ENCODE assay signal across 8 mouse cellular contexts in genomic region chr2:32288371-32288931, GRCm38 (mm10). TPM values are rescaled to one million over a fixed set of nuclear protein-coding genes. Genes with fewer than 3 reads are reported as not detected.
DNase-seq lines count a peak whose midpoint lies in the region; ATAC-seq lines count a peak whose summit lies in the region.

No protein-coding gene starts in this region.

- DNase-seq in kidney, postnatal 14 days = no peak
- peak; percentile 29 for DNase-seq in brain, adult 2 months (ENCODE audit: low read depth, low spot score)
- DNase-seq in right cerebral cortex, postnatal 25 days = no peak

- WGBS in kidney, embryonic 14.5 days = 1% methylated on average over 29 of the region's 29 CpGs
- 1% methylated on average over 29 of the region's 29 CpGs for WGBS in heart, embryonic 16.5 days
- under 1% methylated on average over 28 of the region's 29 CpGs for WGBS in lung, embryonic 15.5 days
- 2% methylated on average over 29 of the region's 29 CpGs for WGBS in stomach, embryonic 14.5 days

- H3K27ac ChIP-seq in kidney, embryonic 14.5 days (ENCODE audit: low read depth, low read length) = no peak overlapping the region
- peak overlapping the region; percentile 83 for H3K27ac ChIP-seq in heart, embryonic 16.5 days (ENCODE audit: low read length)
- H3K27ac ChIP-seq in lung, embryonic 15.5 days = peak overlapping the region; percentile 7
- H3K27ac ChIP-seq in stomach, embryonic 14.5 days (ENCODE audit: low read length) = peak overlapping the region; percentile 35; the same call in 1 of the 2 replicates

- peaks cover 29% of the 10 kb centered on the region for H3K36me3 ChIP-seq in kidney, embryonic 14.5 days (ENCODE audit: control insufficient read depth, insufficient read depth, low read length)
- H3K36me3 ChIP-seq in heart, embryonic 16.5 days (ENCODE audit: control insufficient read depth, insufficient read depth) = peaks cover 5% of the 10 kb centered on the region; the same call in 1 of the 2 replicates
- H3K36me3 ChIP-seq in lung, embryonic 15.5 days = peaks cover 30% of the 10 kb centered on the region
- peaks cover 26% of the 10 kb centered on the region for H3K36me3 ChIP-seq in stomach, embryonic 14.5 days (ENCODE audit: control insufficient read depth, insufficient read depth, low read length)

- ATAC-seq in kidney, embryonic 14.5 days (ENCODE audit: low FRiP score, low TSS enrichment) = peak; percentile 38
- ATAC-seq in heart, embryonic 16.5 days (replicated peaks; ENCODE audit: extremely low read depth, insufficient read depth, low FRiP score) = peak; percentile 44
- peak; percentile 60 for ATAC-seq in lung, embryonic 15.5 days (ENCODE audit: borderline replicate concordance, extremely low read depth, low FRiP score, low TSS enrichment)
- ATAC-seq in stomach, embryonic 14.5 days (ENCODE audit: insufficient number of reproducible peaks, insufficient read depth, low FRiP score, low read depth) = peak; percentile 42; the same call in 1 of the 2 replicates
- ATAC-seq in CD4-positive, CD25-positive, alpha-beta regulatory T cell, adult 4 months = no peak

- peak overlapping the region; percentile 80 for H3K9ac ChIP-seq in kidney, embryonic 14.5 days (ENCODE audit: low read depth, low read length)
- peak overlapping the region; percentile 88 for H3K9ac ChIP-seq in heart, embryonic 16.5 days (ENCODE audit: low read length)
- H3K9ac ChIP-seq in lung, embryonic 15.5 days = peak overlapping the region; percentile 80
- H3K9ac ChIP-seq in stomach, embryonic 14.5 days (replicated peaks; ENCODE audit: low read depth, low read length) = peak overlapping the region; percentile 83

- H3K9me3 ChIP-seq in kidney, embryonic 14.5 days (ENCODE audit: control insufficient read depth, low read length) = no peaks in the 10 kb centered on the region
- H3K9me3 ChIP-seq in heart, embryonic 16.5 days (replicated peaks; ENCODE audit: control insufficient read depth, low read length) = no peaks in the 10 kb centered on the region
- H3K9me3 ChIP-seq in lung, embryonic 15.5 days = no peaks in the 10 kb centered on the region
- no peaks in the 10 kb centered on the region for H3K9me3 ChIP-seq in stomach, embryonic 14.5 days (ENCODE audit: control insufficient read depth, low read depth, low read length)

- no peaks in the 10 kb centered on the region for H3K27me3 ChIP-seq in kidney, embryonic 14.5 days (ENCODE audit: control insufficient read depth, insufficient read depth, low read length)
- no peaks in the 10 kb centered on the region for H3K27me3 ChIP-seq in heart, embryonic 16.5 days (ENCODE audit: control insufficient read depth, insufficient read depth, low read length)
- no peaks in the 10 kb centered on the region for H3K27me3 ChIP-seq in lung, embryonic 15.5 days
- H3K27me3 ChIP-seq in stomach, embryonic 14.5 days (ENCODE audit: control insufficient read depth, insufficient read depth, low read length) = no peaks in the 10 kb centered on the region

- peaks cover 20% of the 10 kb centered on the region for H3K4me1 ChIP-seq in kidney, embryonic 14.5 days (ENCODE audit: control insufficient read depth, insufficient read depth, low read length)
- peaks cover 22% of the 10 kb centered on the region for H3K4me1 ChIP-seq in heart, embryonic 16.5 days (ENCODE audit: control insufficient read depth, insufficient read depth, low read length)
- peaks cover 18% of the 10 kb centered on the region for H3K4me1 ChIP-seq in lung, embryonic 15.5 days
- peaks cover 11% of the 10 kb centered on the region; the same call in 1 of the 2 replicates for H3K4me1 ChIP-seq in stomach, embryonic 14.5 days (ENCODE audit: control insufficient read depth, insufficient read depth, low read length)

- peak overlapping the region; percentile 85 for H3K4me2 ChIP-seq in kidney, embryonic 14.5 days (replicated peaks; ENCODE audit: low read depth, low read length)
- peak overlapping the region; percentile 94 for H3K4me2 ChIP-seq in heart, embryonic 16.5 days (ENCODE audit: low read depth, low read length)
- peak overlapping the region; percentile 74 for H3K4me2 ChIP-seq in lung, embryonic 15.5 days
- peak overlapping the region; percentile 78 for H3K4me2 ChIP-seq in stomach, embryonic 14.5 days (replicated peaks; ENCODE audit: low read depth, low read length)

- H3K4me3 ChIP-seq in kidney, embryonic 14.5 days (ENCODE audit: low read length) = peak overlapping the region; percentile 93
- peak overlapping the region; percentile 91 for H3K4me3 ChIP-seq in heart, embryonic 16.5 days (ENCODE audit: low read length)
- peak overlapping the region; percentile 84 for H3K4me3 ChIP-seq in lung, embryonic 15.5 days
- H3K4me3 ChIP-seq in stomach, embryonic 14.5 days (ENCODE audit: low read depth, low read length) = peak overlapping the region; percentile 90

RNA-seq across cellular contexts. Expression of gene Swi5, which starts 0.6 kb away (rescaled TPM):
- 142 and 529 TPM in 2 replicates for polyA plus RNA-seq in kidney, embryonic 14.5 days (2014; fragmentation: Nextera tagmentation; extraction: Ambion mirVana)
- polyA plus RNA-seq in heart, embryonic 16.5 days (2015; fragmentation: Nextera tagmentation; extraction: Ambion mirVana) = 305 and 327 TPM in 2 replicates
- polyA plus RNA-seq in lung, embryonic 15.5 days (2015; fragmentation: Nextera tagmentation; extraction: Ambion mirVana) = 405 and 449 TPM in 2 replicates
- polyA plus RNA-seq in stomach, embryonic 14.5 days (2014; fragmentation: Nextera tagmentation; extraction: Ambion mirVana) = 137 and 143 TPM in 2 replicates
- 100 to 1,000 TPM; 162 to 183 TPM for polyA plus RNA-seq in CD4-positive, CD25-positive, alpha-beta regulatory T cell, adult 4 months (2017; shearing (Covaris generic))

RNA-seq across cellular contexts. Expression of gene Golga2, which starts 1.3 kb away (rescaled TPM):
- 12.4 and 21.3 TPM in 2 replicates for polyA plus RNA-seq in kidney, embryonic 14.5 days (2014; fragmentation: Nextera tagmentation; extraction: Ambion mirVana)
- 27.4 and 28.1 TPM in 2 replicates for polyA plus RNA-seq in heart, embryonic 16.5 days (2015; fragmentation: Nextera tagmentation; extraction: Ambion mirVana)
- polyA plus RNA-seq in lung, embryonic 15.5 days (2015; fragmentation: Nextera tagmentation; extraction: Ambion mirVana) = 22.8 and 24.3 TPM in 2 replicates
- 23.1 and 24.3 TPM in 2 replicates for polyA plus RNA-seq in stomach, embryonic 14.5 days (2014; fragmentation: Nextera tagmentation; extraction: Ambion mirVana)
- 10 to 100 TPM; 18.1 to 21.3 TPM for polyA plus RNA-seq in CD4-positive, CD25-positive, alpha-beta regulatory T cell, adult 4 months (2017; shearing (Covaris generic))

RNA-seq across cellular contexts. Expression of gene Uck1, which starts 28.5 kb away (rescaled TPM):
- polyA plus RNA-seq in kidney, embryonic 14.5 days (2014; fragmentation: Nextera tagmentation; extraction: Ambion mirVana) = 64.1 and 64.3 TPM in 2 replicates
- polyA plus RNA-seq in heart, embryonic 16.5 days (2015; fragmentation: Nextera tagmentation; extraction: Ambion mirVana) = 45.7 TPM in 2 replicates
- polyA plus RNA-seq in lung, embryonic 15.5 days (2015; fragmentation: Nextera tagmentation; extraction: Ambion mirVana) = 66.6 and 69.9 TPM in 2 replicates
- polyA plus RNA-seq in stomach, embryonic 14.5 days (2014; fragmentation: Nextera tagmentation; extraction: Ambion mirVana) = 64.7 and 65.3 TPM in 2 replicates
- 10 to 100 TPM; 33.3 to 42.0 TPM for polyA plus RNA-seq in CD4-positive, CD25-positive, alpha-beta regulatory T cell, adult 4 months (2017; shearing (Covaris generic))

RNA-seq across cellular contexts. Expression of gene Pomt1, which starts 52.1 kb away (rescaled TPM):
- polyA plus RNA-seq in kidney, embryonic 14.5 days (2014; fragmentation: Nextera tagmentation; extraction: Ambion mirVana) = 22.3 and 24.4 TPM in 2 replicates
- polyA plus RNA-seq in heart, embryonic 16.5 days (2015; fragmentation: Nextera tagmentation; extraction: Ambion mirVana) = 19.2 and 20.5 TPM in 2 replicates
- 19.4 and 24.4 TPM in 2 replicates for polyA plus RNA-seq in lung, embryonic 15.5 days (2015; fragmentation: Nextera tagmentation; extraction: Ambion mirVana)
- 28.2 TPM in 2 replicates for polyA plus RNA-seq in stomach, embryonic 14.5 days (2014; fragmentation: Nextera tagmentation; extraction: Ambion mirVana)
- polyA plus RNA-seq in CD4-positive, CD25-positive, alpha-beta regulatory T cell, adult 4 months (2017; shearing (Covaris generic)) = 1 to 10 TPM; 6.5 to 7.9 TPM
